Mouse (Mus musculus) embryo, embryonic 11 days (tissue): ENCODE data around the gene Lin9.
"Not testable (repeated sequence)": the region's sequence is repeated elsewhere in the genome, so short reads cannot be mapped to it uniquely, and the experiment has no call there.

Experiments
- DNase-seq: peaks from one replicate; pipeline ENCODE4 v3.0.0-alpha.2; 2015

The Lin9 gene

DNA sequence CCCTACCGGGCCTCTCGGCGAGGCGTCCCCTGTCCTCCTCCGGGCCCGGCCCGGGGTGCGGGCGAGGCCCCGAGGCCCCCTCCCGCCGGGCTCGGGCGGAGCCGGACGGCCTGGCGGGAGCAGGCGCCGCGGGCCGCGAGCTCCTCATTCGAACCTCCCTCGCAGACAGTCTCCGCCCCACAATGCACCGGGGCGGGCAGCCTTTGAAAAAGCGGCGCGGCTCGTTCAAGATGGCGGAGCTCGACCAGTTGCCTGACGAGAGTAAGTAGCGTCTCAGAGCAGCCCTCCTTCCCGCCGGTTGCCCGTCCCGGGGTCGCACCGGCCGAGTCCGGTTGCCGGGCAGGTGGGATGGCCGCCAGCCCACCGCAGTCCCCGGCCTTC is at the start of gene Lin9:
Gene Lin9 (plus strand): TSS at position 14 of the 381 bp plus-strand sequence.
- DNase-seq: peak; percentile 97

DNA sequence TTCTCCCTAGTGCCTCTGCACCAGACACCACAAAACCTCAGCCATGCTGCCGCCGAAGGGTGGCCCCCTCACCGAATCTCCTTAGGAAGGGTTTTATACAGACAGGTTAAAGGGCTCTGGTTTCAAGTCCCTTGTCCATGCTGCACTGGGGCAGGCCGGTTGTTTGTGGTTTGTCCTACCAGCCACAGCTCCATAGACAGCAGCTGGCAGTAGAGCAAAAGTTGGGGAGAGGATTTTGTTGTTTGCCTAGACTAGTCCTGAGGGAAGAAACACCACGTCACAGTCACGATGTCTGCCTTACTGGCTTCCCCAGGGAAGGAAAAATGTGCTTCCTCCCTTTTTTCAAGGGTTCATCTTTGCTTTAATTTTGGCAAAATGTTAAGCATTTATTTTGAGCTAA is 40.4 kb upstream of the Lin9 start:
- no peak for DNase-seq

DNA sequence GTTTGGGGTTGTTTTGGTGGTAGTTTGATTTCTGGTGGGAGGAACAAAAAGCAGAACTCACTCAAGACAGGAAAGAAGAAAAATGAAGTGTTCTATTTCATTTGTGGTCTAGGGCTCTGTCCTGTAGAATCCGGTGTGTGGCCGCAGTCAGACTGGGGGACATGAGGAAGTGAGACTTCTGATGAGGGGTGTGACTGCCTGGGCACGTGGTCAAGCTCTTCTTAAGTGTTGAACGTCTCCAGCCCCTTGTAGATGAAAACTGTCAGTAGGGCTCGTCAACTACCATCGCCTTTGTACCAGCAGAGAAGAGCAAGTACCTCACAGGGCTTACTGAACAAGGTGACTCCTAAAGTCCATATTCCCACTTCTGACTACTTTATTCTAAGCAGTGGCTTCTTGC is 39.1 kb upstream of the Lin9 start:
- no peak for DNase-seq

GRCm38 (mm10) chr1:180604579-180604978 is 36.4 kb upstream of the Lin9 start:
- peak; percentile 36 for DNase-seq

DNA sequence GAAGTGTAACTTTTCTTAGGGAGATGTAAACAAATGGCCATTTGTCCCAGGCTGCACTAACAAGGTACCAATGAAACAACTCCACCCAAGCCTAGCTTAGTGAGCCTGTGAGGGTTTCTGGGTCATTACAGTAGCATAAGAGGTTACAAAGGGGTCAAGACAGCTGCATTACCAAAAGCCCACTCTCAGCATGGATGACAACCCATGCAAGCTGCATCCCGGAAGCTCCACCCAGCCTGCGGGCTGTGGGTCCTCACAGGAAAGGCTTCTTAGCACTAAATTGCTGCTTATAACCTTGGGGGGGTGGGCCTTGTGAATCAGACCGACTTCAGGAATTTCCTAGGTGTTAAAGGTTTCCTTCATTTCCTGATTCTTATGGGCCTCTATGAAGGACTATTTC is 34.8 kb upstream of the Lin9 start:
- no peak for DNase-seq

- DNase-seq: no peak
These were observed 34.0 kb upstream of the Lin9 start for GRCm38 (mm10) chr1:180606796-180607577.

DNA sequence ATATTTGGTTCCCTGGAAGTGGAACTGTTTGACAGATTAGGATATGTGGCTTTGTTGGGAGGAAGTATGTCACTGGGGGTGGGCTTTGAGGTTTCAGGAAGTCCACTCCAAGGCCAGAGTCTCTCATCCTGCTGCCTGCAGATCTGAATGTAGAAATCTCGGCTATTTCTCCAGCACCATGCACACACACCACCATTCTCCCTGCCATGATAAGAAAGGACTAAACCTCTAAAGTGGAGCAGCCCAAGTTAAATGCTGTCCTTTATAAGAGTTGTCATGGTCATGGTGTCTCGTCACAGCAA is 33.4 kb upstream of the Lin9 start:
- no peak for DNase-seq

GRCm38 (mm10) chr1:180611842-180612241 is 29.1 kb upstream of the Lin9 start:
- DNase-seq: not testable (repeated sequence)

GRCm38 (mm10) chr1:180616762-180617161 is 24.2 kb upstream of the Lin9 start:
- DNase-seq: no peak

DNA sequence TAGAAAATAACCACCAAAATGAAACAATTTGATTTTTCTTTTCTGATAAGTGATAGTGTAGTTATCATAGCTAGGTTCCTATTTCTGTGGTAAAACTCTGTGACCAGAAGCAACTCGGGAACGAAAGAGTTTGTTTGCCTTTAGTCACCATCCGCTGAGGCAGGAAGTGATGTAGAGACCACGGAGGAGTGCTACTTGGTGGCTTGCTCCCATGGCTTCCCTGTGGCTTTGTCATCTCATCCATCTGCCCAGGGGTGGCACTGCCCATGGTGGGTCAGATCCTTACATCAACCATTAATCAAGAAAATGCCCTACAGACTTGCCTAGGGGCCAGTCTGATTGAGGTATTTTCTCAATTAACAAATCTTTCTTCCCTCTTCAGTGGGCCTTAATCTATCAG is 18.6 kb upstream of the Lin9 start:
- no peak for DNase-seq

- DNase-seq: no peak
These were observed 17.0 kb upstream of the Lin9 start for GRCm38 (mm10) chr1:180623911-180624310.

DNA sequence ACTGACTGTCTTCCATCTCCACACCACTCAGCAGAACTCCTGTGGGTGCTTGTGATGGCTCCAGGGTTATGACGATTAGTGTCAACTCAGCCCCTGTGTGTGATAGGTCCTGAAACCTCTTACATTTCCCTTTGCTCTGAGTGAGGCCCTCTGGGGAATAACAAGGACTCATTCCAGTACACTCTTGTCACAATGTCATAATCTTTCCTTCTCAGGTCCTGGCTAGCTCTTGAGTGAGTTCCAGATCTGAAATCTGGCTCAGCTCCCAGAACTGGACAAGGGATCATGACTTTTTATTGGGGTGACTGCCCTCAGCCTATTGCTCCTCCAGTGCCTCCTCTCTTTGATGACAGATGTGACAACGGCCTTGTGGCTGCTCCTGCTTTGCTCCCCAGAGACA is 14.8 kb upstream of the Lin9 start:
- no peak for DNase-seq

GRCm38 (mm10) chr1:180637796-180638195 is 3.2 kb upstream of the Lin9 start:
- DNase-seq: not testable (repeated sequence)

DNA sequence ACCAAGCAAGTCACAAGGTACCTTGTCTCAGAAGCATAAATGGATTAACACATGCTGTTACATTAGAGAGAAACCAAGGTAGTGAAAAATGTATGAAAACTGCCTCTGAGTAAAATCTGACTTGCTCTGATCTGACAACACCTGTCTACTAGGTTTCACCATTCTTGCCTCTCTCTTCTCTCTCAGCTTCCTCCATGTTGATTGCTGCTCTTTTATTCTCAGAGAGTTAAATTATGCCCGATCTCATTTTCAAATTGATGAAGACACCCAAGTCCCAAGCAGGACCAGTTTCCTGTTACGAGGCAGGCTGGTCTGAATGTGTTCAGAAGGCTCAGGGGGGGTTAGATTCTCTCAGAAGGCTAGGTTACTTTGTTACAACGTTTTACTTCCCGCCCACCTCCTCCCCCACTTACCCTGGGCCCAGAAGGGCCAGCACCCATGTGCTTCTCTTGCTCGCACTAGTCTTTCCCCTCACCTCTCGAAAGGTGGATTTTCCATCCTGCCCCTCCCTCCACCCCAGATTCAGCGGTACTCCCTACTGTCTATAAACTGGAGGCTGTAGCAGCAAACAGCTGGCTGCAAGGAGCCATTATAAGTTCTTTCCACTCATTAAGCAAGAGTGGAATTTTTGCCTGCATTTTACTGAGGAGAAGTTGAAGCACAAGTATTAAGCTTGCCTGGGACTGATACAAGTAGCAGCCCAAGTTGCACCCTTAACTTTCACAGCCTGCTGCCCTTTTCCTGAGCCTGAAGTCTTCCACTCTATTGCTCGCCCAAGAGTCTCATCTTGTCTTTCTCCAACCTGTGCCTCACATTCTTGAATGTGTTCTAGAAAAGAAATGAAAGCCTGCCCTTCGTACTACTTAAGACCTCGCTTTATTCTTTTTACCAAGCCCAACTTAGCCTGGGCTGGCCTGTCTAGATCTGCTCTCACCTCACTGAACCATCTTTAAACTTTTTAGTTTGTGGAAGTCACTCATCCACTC is 1.2 kb upstream of the Lin9 start:
- peak; percentile 9 for DNase-seq

DNA sequence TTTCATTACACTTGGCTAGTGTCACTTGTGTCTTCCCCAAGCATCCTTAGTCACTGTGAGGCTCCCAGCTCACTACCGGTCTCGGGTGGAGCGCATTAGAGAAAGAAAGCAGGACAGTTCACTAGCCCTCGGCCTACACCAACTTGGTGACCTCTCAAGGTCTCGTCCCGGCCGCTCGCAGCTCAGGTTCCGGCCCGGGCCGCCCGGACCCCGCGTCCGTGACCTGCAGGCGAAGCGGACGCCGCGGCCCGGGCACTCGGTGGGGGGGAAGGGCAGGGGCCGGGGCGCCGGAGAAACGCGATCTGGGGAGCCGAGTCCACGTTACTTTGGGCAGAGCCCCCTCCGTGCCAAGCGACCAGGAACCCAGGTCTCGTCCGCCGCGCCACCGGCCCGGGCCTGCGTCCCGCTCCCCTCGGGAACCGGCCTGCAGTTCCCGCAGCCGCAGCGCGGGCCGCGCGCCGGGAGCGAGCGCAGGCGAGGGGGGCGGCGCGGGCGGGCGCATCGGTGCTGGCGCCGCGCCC is 285 bp upstream of the Lin9 start:
- DNase-seq: peak; percentile 73

GRCm38 (mm10) chr1:180641518-180642227 is 723 bp downstream of the Lin9 start:
- peak; percentile 68 for DNase-seq

- DNase-seq: no peak
These were observed 1.2 kb downstream of the Lin9 start for GRCm38 (mm10) chr1:180642228-180642564.

DNA sequence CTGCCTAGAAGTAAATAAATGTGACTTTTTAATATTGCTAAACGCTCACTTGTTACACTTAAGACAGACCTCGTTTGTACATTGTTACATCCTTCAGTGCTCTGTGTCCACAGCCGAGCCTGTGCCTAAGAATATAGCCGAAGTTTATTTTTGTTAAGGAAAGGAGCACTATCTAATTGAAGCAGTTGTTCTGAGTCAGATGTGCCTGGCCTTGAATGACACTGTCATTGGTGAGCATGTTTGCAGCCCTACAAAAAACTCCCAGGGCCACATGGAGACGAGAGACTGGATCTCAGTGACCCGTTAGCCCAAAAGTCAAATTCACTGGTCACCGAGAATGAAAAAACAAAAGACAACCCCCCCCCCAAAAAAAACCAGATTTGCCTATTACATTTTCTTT is 50.3 kb downstream of the Lin9 start:
- no peak for DNase-seq

- peak; percentile 55 for DNase-seq
These were observed 55.8 kb downstream of the Lin9 start, which contains the start of gene Mixl1 for GRCm38 (mm10) chr1:180696626-180697352. Mixl1 (minus strand) TSS chr1:180697034.

- DNase-seq: no peak
These were observed 57.1 kb downstream of the Lin9 start for GRCm38 (mm10) chr1:180698063-180698462.

DNA sequence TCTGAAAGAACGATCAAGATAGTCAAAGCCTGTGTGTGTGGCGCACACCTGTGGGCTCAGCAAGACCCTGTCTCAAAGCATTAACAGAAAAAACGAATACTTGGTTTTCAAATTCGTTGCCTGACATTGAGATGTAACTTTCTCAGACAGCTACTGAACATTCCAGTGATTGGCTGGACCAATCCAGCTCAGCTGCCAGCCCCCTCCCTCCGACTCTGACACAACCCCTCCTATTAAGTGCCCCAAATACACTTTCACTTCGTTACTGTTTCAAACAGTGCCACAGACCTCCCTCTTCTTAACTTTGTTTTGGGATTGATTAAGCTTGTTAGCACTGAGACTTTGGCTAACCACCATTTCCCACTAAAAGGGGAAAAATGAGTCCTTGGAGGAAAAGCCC is 62.5 kb downstream of the Lin9 start:
- DNase-seq: no peak

DNA sequence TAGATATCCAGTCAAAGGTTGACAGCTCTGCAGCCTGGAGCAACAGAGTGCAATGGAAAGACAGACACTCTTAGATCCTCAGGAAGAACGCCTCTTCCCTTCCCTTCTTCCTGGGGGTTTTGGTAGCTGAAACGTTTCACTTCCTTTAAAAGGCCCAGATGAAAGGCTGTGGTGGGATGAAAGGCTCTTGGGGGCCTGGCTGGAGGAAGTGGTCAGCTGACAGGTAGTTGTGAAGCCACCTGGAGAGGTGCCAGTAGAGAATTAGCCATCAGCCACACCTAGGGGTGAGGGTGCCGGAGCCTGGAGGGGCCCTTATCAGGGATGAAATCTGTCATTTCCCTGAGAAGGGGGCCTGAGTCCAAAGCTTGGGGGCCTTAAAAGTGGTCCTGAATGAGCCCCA is 66.4 kb downstream of the Lin9 start:
- DNase-seq: no peak

- no peak for DNase-seq
These were observed 66.9 kb downstream of the Lin9 start for GRCm38 (mm10) chr1:180707813-180708212.
